Mouse (Mus musculus) neural tube, embryonic 12.5 days (tissue): ENCODE measurements around the gene Terb2. TPM values are rescaled to one million over a fixed set of nuclear protein-coding genes. Genes with fewer than 3 reads are reported as not detected.

Source experiments
- ATAC-seq: fragments of 200-750 bp; cut with Nextera tagmentation; 2 replicates; pipeline ENCODE4 v1.8.0; 2017; ENCODE audit warnings: low read depth, mild to moderate bottlenecking, moderate TSS enrichment, moderate library complexity; ENCODE audit not compliant: low FRiP score
- H3K27ac ChIP-seq: fragments of 300-500 bp; sonication (generic); 2 replicates; pipeline ENCODE4 v1.5.1; 2016
- H3K27me3 ChIP-seq: fragments of 300-500 bp; sonication (generic); replicated peaks from 2 replicates; pipeline ENCODE4 v1.6.1; 2016; ENCODE audit warnings: mild to moderate bottlenecking
- H3K36me3 ChIP-seq: fragments of 300-500 bp; sonication (generic); 2 replicates; pipeline ENCODE4 v1.6.1; 2016; ENCODE audit warnings: mild to moderate bottlenecking
- H3K4me1 ChIP-seq: fragments of 300-500 bp; sonication (generic); 2 replicates; pipeline ENCODE4 v1.6.1; 2016
- H3K4me2 ChIP-seq: fragments of 300-500 bp; sonication (generic); replicated peaks from 2 replicates; pipeline ENCODE4 v1.6.1; 2016; ENCODE audit warnings: mild to moderate bottlenecking
- H3K4me3 ChIP-seq: fragments of 300-500 bp; sonication (generic); 2 replicates; pipeline ENCODE4 v1.5.1; 2016
- H3K9ac ChIP-seq: fragments of 300-500 bp; sonication (generic); 2 replicates; pipeline ENCODE4 v1.6.1; 2016; ENCODE audit warnings: mild to moderate bottlenecking
- H3K9me3 ChIP-seq: fragments of 300-500 bp; sonication (generic); 2 replicates; pipeline ENCODE4 v1.6.1; 2016; ENCODE audit warnings: mild to moderate bottlenecking
- WGBS: fragments of 180-500 bp; shearing (Covaris S2); methylation state at CpG from one replicate; pipeline ENCODE4 v1.1.7; 2016; 5-methylcytosine and 5-hydroxymethylcytosine counted together
- polyA plus RNA-seq: library from polyadenylated mRNA; unstranded; fragments of >200 nt; fragmentation: Nextera tagmentation; extraction: Ambion mirVana; gene quantifications from 2 replicates; pipeline ENCODE4 v1.2.1, GENCODE M21; 2016

Gene Terb2
- polyA plus RNA-seq, 1 experiment from 2014 or later: not detected

DNA sequence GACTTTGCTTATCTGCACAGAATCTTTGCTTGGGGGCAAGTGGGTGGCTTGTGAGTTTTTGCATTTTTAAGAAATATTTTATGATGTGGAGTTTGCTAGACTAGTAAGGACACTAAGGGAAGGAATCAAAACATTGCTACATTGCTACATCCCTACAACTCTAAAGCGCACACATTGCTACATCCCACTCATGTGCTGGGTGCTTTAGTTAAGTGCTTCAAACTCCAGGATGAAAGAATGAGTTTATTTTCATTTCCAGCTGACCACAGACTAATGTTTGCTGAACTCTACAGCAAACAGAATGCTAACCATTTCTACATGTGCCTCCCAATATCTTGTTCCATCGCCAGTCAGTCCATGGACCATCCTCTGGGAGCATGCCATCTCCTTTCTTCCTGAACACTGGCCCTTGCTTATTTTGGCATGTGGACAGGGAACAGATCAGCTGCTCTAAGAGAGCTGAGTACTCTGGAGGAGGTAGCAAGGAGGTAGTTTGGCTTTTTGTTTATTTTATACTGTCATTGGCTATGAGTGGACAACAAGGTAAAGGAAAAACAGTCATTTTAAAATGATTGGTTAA, 51.9 kb downstream of the Terb2 start:
- WGBS: 94% methylated on average over 2 of the region's 2 CpGs
- no peak overlapping the region for H3K27ac ChIP-seq
- no peak overlapping the region for H3K4me3 ChIP-seq
- H3K27me3 ChIP-seq: no peaks in the 10 kb centered on the region
- no peak overlapping the region for H3K9ac ChIP-seq
- no peaks in the 10 kb centered on the region for H3K36me3 ChIP-seq
- no peak overlapping the region for H3K4me2 ChIP-seq
- no peaks in the 10 kb centered on the region for H3K9me3 ChIP-seq
- no peak for ATAC-seq
- 0 out of 2 replicates have a peak, but pooled peaks cover 5% of the 10 kb centered on the region for H3K4me1 ChIP-seq

DNA sequence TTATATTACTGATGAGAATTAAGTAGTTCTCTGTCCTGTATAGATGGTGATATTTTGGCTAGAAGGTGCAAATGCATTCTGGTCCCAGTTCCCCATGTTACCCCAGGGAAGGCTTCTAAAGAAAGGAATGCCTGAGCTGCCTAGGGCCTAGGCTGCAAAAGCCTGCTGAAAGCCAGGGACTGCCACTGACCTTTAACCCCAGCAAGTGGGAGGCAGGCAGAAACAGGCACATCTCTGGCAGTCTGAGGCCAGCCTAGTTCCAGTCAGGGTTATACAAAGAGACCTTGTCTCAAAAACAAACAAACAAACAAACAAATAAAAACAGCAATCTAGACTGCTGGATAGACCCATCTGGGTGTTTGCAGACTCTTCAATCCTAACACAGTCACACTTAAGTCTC, 54.7 kb downstream of the Terb2 start:
- no peaks in the 10 kb centered on the region for H3K9me3 ChIP-seq
- H3K4me2 ChIP-seq: no peak overlapping the region
- H3K27me3 ChIP-seq: no peaks in the 10 kb centered on the region
- H3K36me3 ChIP-seq: no peaks in the 10 kb centered on the region
- H3K9ac ChIP-seq: no peak overlapping the region
- H3K4me1 ChIP-seq: no peaks in the 10 kb centered on the region
- no peak for ATAC-seq
- H3K4me3 ChIP-seq: no peak overlapping the region
- no peak overlapping the region for H3K27ac ChIP-seq

DNA sequence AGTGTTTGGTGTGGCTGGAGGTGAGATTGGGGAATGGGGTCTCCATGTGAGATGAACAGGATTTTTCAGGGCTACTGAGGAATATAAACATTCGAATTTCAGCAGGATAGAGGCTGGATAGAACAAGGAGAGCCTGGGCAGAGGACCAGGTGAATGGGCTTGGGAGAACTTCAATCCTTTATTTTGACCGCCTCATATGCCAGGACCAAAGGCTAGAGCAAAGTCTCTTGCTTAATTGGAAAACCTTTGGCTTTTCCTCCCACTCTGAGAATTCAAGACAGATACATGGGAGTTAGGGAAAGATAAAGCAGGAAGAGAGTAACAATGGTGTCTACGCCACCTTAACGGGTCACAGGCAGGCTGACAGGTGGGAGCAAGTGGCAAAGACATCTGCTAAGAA, 55.2 kb downstream of the Terb2 start:
- H3K9me3 ChIP-seq: no peaks in the 10 kb centered on the region
- no peaks in the 10 kb centered on the region for H3K36me3 ChIP-seq
- no peaks in the 10 kb centered on the region for H3K27me3 ChIP-seq
- no peak overlapping the region for H3K4me2 ChIP-seq
- no peak overlapping the region for H3K27ac ChIP-seq
- WGBS: 85% methylated on average over 4 of the region's 4 CpGs
- no peaks in the 10 kb centered on the region for H3K4me1 ChIP-seq
- no peak overlapping the region for H3K4me3 ChIP-seq
- ATAC-seq: no peak
- H3K9ac ChIP-seq: no peak overlapping the region

DNA sequence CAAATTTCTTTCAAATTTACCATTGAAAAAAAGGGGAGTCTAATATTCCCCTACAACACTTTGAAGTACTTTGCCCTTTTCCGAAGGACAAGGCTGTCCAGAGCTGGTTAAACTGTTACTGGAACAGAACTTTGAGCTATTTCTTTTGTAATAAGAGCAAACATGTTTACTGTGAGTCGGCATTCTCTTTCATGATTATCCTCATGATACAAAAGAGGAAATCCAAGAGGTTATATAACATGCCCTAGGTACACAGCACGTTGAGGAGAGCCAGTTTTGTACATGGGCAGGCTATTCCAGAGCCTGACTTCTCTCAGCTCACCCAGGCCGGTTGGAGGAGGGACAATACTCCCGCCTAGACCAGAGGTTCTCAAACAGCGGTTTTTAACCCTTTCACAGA, 55.9 kb downstream of the Terb2 start:
- no peak overlapping the region for H3K9ac ChIP-seq
- no peak for ATAC-seq
- no peak overlapping the region for H3K4me2 ChIP-seq
- H3K4me1 ChIP-seq: no peaks in the 10 kb centered on the region
- H3K9me3 ChIP-seq: no peaks in the 10 kb centered on the region
- no peaks in the 10 kb centered on the region for H3K36me3 ChIP-seq
- H3K27ac ChIP-seq: no peak overlapping the region
- no peaks in the 10 kb centered on the region for H3K27me3 ChIP-seq
- 78% methylated on average over 6 of the region's 6 CpGs for WGBS
- no peak overlapping the region for H3K4me3 ChIP-seq

DNA sequence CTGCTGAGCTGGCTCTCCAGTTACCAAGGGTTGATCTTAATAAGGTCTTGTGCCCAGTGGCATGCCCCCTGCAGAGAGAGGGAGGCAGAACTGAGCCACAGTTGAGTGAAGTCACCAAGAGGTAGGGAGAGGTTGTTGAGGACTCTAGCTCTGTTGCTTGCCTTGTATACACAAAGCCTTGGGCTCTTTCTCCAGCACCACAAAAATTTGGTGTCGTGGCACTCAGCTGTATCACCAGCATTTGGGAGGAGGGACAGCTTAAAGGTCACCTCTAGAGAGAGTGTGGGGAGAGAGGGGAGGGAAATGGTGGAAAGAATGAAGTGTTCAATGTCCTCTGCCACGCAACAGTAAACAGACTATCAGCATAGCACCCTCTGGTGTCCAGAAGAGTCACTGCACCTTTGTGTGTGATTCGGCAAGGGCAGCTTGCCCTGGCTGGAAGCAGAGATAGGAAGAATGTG, 57.6 kb downstream of the Terb2 start:
- H3K9me3 ChIP-seq: no peaks in the 10 kb centered on the region
- H3K36me3 ChIP-seq: no peaks in the 10 kb centered on the region
- ATAC-seq: peak; percentile 80
- H3K9ac ChIP-seq: no peak overlapping the region
- no peaks in the 10 kb centered on the region for H3K4me1 ChIP-seq
- H3K27me3 ChIP-seq: no peaks in the 10 kb centered on the region
- H3K4me2 ChIP-seq: no peak overlapping the region
- H3K4me3 ChIP-seq: no peak overlapping the region
- WGBS: 5% methylated on average over 3 of the region's 3 CpGs
- H3K27ac ChIP-seq: no peak overlapping the region

DNA sequence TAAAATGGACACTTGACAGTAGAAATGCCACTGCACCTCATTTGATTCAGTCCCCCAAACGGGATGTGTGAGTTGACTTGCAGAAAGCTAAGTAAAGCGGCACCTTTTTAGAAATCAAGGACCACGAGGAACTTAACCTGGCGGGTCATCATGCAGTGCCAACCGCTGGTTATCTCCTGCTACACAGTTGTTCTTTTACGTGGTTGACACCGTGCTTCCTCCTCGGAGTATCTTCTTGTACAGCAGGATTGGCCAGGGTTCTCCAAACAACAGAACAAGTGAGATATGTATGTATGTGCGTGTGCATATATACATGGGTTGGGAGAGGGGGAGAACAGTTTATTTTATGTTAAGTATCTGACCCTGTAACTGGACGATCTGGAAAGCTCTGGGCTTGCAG, 61.7 kb downstream of the Terb2 start:
- 91% methylated on average over 10 of the region's 10 CpGs for WGBS

DNA sequence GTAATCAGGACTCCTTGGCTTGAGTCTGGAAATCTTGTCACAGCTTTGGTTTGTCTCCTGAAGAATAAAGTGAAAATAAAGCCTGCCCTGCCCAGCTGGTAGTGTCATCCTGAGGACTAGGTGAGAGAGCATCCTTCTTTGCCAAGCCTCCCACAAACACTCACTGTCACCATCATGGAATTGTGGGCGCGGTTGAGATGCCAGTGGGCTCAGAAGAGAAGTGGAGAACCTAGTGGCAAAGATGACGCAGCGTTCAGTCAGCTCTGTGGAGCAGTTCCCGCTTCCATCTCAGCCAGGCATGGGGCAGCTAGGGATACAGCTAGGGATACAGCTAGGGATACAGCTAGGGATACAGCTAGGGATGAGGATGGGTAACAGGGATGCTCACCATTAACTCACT, 69.9 kb downstream of the Terb2 start:
- H3K4me3 ChIP-seq: no peak overlapping the region
- no peak for ATAC-seq
- no peaks in the 10 kb centered on the region for H3K27me3 ChIP-seq
- no peaks in the 10 kb centered on the region for H3K36me3 ChIP-seq
- WGBS: 93% methylated on average over 5 of the region's 5 CpGs
- no peak overlapping the region for H3K27ac ChIP-seq
- H3K4me1 ChIP-seq: no peaks in the 10 kb centered on the region
- no peak overlapping the region for H3K9ac ChIP-seq
- H3K9me3 ChIP-seq: no peaks in the 10 kb centered on the region
- no peak overlapping the region for H3K4me2 ChIP-seq

More for the DNA sequence above, 61.7 kb downstream of the Terb2 start:
- Histone ChIP-seq H3K27me3 (no peaks in the 10 kb centered on the region), H3K9me3 (no peaks in the 10 kb centered on the region), H3K36me3 (no peaks in the 10 kb centered on the region), H3K4me3 (no peak overlapping the region), H3K4me1 (no peaks in the 10 kb centered on the region), H3K9ac (no peak overlapping the region), H3K4me2 (no peak overlapping the region), H3K27ac (no peak overlapping the region)
- ATAC-seq: no peak

Other genes starting within 250 kb of the Terb2 start
- gene Ctdspl2, start 230.3 kb upstream of the Terb2 start, polyA plus RNA-seq: 48.7 and 49.1 TPM in 2 replicates
- 0.43 and 0.55 TPM in 2 replicates for gene Mageb3, start 230.2 kb upstream of the Terb2 start, polyA plus RNA-seq
- gene Eif3j1, start 157.7 kb upstream of the Terb2 start, polyA plus RNA-seq: 12.0 and 12.9 TPM in 2 replicates
- gene Spg11, start 67.9 kb upstream of the Terb2 start, polyA plus RNA-seq: 9.6 and 10.5 TPM in 2 replicates
- 115 and 118 TPM in 2 replicates for gene B2m, start 38.6 kb upstream of the Terb2 start, polyA plus RNA-seq
- gene Trim69, start 25.6 kb upstream of the Terb2 start, polyA plus RNA-seq: not detected in 2 replicates
- gene Patl2, start 83 bp upstream of the Terb2 start, polyA plus RNA-seq: not detected in 2 replicates
- 16.7 and 17.4 TPM in 2 replicates for gene Sord, start 48.5 kb downstream of the Terb2 start, polyA plus RNA-seq
- 0.04 TPM in 1 of 2 replicates, not detected in the other for gene Duox2, start 112.2 kb downstream of the Terb2 start, polyA plus RNA-seq
- not detected in 2 replicates for gene Duoxa2, start 112.6 kb downstream of the Terb2 start, polyA plus RNA-seq
- 0.23 TPM in 1 of 2 replicates, not detected in the other for gene Duoxa1, start 127.5 kb downstream of the Terb2 start, polyA plus RNA-seq
- gene Duox1, start 129.4 kb downstream of the Terb2 start, polyA plus RNA-seq: 0.10 and 0.15 TPM in 2 replicates
- 12.2 and 15.1 TPM in 2 replicates for gene Shf, start 182.9 kb downstream of the Terb2 start, polyA plus RNA-seq
- gene Slc28a2, start 240.2 kb downstream of the Terb2 start, polyA plus RNA-seq: 0.28 TPM in 1 of 2 replicates, not detected in the other